Mouse (Mus musculus) adrenal gland, adult 18-20 months (tissue): Measurements from ENCODE around the gene Dusp22. TPM values are rescaled to one million over a fixed set of nuclear protein-coding genes. Genes with fewer than 3 reads are reported as not detected.

Experiments used
- DNase-seq, 2 experiments: peaks; one replicate each; pipeline ENCODE4 v3.0.0; 2021 to 2022; ENCODE audit warnings: low spot score in 2 of 2
- total RNA-seq, 2 experiments: library from RNA; stranded (reverse); gene quantifications; 1 replicate in 1 of 2; 2 replicates in 1 of 2; pipeline ENCODE4 v1.2.3; 2021

The Dusp22 gene
- total RNA-seq, 2 experiments from 2014 or later = 23.7 to 25.4 TPM

DNA sequence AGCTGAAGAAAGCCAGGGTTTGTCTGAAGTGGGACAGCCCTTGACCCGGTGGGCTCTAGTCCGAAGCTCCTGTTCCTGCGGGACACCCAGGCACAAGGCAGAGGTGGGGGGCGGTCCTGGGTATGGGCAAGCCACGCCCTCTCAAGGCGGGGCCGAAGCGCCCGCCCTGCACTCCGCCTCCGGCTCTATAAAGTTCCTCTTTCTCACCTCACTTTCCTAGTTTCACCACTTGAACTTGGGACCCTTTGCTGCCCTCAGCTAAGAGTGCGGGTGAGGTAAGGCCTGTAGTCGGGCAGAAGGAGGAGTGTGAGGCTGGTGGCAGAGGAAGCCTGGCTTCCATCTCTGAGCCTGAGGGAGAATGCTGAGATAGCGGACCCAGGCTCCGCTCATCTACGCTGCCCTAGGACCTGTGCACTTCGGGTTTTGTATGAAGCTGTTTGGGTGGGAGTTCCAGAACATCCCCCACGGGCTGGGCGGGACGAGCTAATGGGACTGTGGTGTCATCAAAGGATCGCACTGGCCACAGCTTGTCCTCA lies 89.3 kb downstream of the Dusp22 start, which contains the start of gene Irf4:
Gene Irf4, plus strand, starts transcription at position 206 of the 536 bp plus-strand sequence.
- peak; percentile 47 to 64 for DNase-seq

DNA sequence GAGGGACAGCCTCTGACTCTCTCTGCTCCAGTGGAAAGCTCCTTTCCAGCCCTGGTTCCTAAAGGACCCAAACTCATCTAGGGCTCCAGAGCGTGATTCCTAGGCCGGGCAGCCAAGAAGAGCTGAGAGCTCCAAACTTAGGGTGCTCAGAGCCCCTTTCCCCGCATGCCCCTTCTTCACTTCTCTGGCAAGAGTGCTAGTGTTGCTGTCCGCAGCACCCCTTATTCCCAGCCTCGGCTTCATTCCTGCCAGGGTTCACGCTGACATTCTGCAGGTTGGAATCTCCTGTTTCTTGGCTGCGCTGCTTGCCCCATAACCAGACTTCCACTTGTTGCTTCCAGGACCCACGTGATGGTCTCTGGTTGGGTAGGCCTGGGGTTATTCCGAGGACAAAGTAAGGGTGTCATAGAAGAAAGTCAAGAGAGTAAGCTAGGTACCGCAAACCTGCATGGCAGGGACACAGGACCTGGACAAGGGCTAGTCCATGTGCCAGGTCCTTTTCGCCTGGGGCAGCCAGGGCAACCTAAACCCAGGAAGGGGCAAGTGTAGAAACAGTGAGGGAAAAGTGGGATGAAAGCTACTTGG lies 89.8 kb downstream of the Dusp22 start:
- no peak for DNase-seq

DNA sequence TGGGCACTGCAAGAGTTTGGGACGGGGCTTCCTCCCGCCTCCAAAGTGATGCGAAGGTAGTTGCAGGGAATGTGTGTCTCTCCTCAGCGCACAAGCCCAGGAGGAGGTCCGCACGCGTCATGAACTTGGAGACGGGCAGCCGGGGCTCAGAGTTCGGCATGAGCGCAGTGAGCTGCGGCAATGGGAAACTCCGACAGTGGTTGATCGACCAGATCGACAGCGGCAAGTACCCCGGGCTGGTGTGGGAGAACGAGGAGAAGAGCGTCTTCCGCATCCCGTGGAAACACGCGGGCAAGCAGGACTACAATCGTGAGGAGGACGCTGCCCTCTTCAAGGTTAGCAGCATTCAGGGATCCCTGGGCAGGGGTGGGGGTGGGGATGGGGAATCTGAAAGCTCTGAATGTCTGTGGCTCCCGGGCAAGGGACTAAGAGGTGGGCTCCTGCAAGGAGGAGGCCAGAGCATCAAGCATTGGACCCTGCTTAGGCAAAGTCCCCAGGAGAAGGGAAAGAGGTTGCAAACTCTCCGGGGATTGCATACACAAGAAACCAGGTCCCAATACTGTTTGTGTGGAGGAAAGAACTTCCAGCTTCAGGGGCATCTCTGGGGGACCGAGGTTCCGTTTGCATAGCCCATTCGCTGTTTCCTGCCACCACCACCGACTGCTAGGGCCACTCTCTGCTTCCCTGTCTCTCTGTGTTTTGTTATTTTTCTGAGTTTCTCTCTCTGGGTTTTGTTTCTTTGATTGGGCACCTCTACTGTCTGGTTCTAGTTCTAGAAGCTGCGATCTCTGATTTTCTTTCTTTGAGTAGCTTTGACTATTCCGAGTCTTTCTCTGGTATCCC lies 90.9 kb downstream of the Dusp22 start:
- DNase-seq = no peak

DNA sequence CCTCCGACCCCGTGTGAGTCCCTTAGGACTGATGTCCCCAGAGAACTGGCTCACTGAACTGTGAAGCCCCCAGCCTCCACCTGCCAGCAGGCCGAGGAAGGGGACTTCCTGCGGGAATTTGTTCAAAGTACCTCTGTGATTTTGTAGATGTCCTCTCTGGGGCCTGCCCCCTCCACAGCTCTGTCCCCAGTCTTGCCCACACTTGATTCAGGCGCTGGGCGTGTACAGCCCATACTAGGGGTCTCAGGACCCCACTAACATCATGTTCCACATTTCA lies 91.4 kb downstream of the Dusp22 start:
- DNase-seq = no peak

DNA sequence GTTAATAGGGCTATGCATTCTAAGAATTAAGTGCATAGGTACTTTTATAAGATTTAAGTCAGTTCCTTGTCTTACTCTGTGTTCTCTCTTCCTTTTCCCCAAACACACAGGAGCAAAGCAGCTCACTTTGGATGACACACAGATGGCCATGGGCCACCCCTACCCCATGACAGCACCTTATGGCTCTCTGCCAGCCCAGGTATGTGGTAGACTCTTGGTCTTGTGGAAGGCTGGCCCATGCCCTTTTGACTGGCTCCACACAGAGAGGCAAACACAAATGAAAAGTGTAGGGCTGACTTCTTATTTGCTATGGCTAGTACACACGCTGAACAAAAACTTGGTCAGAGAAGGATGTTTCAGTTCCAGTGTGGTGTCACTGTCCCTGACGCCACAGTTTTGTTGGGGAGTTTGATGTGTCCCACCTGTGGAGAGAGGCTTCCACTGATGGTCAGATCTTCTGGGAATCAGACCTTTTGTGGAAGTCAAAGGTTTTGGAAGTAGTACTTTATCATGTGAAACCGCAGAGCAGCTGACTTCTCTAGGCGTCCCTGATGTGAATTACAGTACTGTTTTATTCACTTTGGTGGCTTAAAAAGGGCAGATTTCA lies 92.9 kb downstream of the Dusp22 start:
- no peak for DNase-seq

DNA sequence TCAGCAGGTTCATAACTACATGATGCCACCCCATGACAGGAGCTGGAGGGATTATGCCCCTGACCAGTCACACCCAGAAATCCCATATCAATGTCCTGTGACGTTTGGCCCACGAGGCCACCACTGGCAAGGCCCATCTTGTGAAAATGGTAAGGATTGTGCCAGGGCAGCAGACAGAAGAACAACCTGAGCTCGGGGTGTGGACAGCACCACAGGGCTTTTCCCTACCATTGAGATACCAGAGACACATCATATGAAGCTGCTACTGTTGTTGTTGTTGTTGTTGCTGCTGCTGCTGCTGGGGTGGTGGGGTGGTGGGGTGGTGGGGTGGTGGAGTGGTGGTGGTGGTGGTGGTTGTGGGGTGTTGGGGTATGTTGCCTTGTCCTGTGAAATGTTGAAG lies 93.6 kb downstream of the Dusp22 start:
- DNase-seq = no peak

DNA sequence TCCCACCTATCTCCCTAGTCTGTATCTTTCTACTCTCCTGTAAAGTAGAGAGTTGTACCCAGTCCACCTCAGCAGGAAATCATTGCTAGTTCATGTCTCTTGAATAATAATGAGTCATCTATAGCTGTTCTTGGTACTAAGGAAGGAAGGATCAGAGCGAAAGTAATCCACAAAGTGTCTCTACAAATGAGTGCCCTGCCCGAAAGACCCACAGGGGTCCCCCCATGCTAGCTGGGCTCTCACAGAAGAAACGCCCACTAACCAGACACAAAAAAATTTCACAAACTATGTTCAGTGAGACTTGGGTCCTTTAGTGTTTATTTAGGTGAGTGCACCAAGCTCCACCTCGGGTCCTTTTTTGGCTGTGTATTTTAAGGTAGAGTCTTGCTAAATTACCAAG lies 94.3 kb downstream of the Dusp22 start:
- no peak for DNase-seq

DNA sequence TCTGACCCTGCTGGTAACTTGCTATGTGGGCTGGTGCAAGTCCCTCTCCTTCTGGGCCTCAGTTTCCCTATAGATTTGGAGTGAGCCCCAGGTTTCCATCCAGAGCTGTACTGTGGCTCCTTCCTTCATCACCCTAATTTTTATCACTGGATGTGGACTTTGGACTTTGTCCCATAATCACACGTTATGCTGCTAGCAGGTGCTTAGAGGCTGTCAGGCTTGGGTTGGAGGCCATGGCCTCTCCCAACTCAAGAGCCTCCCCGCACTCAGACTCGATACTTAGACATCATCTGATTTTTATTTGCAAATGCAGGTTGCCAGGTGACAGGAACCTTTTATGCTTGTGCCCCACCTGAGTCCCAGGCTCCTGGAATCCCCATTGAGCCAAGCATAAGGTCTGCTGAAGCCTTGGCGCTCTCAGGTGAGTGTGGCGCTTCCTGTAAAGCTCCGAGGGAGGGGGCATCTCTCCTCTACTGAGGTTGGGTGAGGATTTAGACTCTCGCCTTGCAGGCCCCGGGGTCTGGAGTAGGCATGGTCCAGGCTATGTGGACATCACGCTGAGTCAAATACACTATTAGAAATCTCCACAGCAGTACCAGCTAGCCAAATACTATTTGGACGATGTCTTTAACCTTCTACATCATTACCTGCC lies 95.2 kb downstream of the Dusp22 start:
- DNase-seq = no peak

DNA sequence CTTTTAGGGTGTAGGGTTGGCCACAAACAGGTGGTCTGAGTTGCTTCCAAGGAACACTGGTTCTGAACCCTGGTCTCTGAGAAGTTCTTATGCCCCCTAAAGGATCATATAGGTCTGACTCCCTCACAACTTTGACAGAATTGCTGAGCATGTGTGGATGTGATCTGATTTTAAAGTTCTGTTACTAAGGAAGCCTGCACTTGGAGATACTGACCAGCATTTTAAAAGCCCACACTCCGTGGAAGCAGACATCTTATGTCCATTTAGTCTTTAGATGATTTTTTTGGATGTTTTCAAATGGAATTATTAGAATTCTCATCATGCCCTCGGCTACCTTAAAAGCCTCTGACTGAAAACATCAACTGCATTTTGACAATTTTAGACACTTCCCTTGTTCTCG lies 95.8 kb downstream of the Dusp22 start:
- DNase-seq = no peak

DNA sequence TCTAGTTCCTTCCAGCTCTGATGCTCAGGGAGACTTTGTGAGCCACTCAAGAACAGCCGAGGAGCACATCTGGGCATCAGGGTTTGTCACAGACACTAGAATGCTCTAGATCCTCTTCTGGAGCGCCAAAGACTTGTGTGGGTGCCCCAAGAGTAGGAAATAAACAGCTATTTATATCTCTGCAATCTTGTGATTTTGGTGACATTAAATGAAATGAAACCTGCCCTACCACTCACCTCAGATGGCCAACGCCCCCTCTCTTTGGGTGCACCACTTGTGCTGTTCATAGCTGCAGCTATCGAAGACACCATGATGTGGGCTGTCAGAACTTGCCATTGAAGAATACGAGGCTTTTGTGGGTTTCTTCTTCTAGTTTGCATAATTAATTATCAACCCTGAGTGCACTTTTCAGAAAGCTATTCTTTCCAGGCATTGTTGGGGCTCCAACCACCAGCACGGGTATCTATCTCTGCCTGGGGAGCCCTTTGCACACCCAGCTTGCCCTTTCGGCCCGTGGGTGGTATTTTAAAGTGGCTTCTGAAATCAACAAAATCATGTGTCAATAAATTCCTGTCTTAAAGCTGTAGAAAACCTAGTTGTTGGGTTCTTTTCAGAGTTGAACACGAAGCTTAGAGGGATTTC lies 96.3 kb downstream of the Dusp22 start:
- DNase-seq = no peak

DNA sequence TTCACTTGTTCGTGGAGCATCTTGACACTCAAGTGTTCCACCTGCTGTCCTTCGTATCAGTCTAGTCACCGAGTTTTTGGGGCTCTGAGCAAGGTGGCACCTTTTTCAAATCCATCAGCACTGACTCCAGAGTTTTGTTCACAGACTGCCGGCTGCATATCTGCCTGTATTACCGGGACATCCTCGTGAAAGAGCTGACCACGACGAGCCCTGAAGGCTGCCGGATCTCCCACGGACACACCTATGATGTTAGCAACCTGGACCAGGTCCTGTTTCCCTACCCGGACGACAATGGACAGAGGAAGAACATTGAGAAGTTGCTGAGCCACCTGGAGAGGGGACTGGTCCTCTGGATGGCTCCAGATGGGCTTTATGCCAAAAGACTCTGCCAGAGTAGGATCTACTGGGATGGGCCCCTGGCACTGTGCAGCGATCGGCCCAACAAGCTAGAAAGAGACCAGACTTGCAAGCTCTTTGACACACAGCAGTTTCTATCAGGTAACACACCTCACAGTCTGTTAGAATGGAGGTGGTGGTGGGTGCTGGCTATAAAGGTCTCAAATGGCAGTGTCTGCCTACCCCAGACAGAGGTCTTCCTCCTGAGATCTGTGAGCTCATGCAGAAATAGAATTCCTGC lies 97.6 kb downstream of the Dusp22 start:
- DNase-seq = no peak

DNA sequence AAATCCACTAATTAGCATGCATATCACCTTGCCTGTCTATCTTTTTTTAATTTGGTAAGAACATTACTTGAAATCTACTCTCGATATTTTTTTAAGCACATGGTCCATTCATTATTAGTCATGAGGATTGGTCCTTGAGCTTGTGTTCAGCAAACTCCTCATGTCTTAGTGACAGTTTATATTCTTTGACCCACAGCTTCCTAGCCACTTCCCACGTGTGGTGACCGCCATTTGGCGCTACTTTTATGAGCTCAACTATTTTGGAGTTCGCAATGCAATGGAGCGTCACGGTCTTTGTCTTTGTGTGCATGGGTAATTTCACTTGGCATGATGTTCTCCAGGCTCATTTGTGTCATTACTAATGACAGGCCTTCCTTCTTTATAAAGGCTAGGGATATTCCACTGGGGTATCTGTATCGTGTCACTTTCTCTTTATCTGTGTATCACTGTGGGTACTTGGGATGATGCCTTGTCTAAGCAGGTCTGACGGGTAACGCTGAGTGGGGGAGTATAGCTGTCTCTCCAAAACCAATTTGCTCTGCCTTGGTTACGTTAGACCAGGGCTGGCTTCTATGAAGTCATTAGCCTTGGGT lies 99.1 kb downstream of the Dusp22 start:
- DNase-seq = no peak

DNA sequence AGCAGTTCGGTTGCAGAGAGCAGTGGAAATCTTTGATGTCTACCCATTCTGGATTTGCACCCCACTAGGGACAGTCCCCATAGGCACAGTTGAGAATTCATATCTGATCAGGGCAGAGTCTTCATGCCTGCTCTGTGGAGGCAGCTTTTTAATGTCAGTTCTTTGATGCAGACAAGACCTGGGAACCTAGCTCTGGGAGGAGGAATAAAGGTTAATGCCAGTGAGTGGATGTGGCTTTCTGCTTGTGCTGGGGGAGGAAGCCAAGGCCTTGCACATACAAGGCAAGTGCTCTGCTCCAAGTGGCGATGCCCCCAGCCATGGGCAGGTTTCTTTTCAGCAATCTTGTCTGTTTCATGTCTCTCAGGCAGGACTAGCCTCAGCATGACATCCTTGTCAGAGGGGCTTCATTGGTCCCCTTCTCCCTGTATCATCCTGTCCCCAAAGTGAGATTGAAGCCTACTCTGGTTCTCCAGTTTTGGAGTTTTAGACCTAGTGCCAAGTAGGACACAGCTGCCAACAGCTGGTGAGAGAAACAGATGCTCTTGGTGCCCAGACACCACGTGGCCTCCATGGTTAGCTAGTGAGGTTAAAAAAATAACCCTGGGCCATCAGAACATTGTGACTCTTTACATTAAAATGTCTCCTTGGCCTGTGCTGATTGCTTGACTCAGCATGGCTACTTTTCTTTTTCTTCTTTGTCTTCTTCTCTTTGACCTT lies 100.7 kb downstream of the Dusp22 start:
- DNase-seq = no peak

Other genes with a start within 250 kb of the Dusp22 start
- 100 to 1,000 TPM; 339 to 472 TPM for gene Uqcrfs1, start 114.6 kb upstream of the Dusp22 start, total RNA-seq
- 10 to 100 TPM; 15.9 to 29.0 TPM for gene Irf4, start 89.2 kb downstream of the Dusp22 start, total RNA-seq